Mouse (Mus musculus) erythroblast, adult 5-6 weeks (primary cell): ENCODE measurements around the gene Zfp260. TPM values are rescaled to one million over a fixed set of nuclear protein-coding genes. Genes with fewer than 3 reads are reported as not detected.

Source experiments
- ATAC-seq: replicated peaks from 2 replicates; pipeline ENCODE4 v1.8.0; 2016; ENCODE audit warnings: moderate number of reproducible peaks, mild to moderate bottlenecking, moderate TSS enrichment, inconsistent platforms; ENCODE audit not compliant: poor library complexity, low FRiP score, severe bottlenecking
- total RNA-seq, 2 experiments: library from RNA; stranded (forward) in 1 of 2; stranded (reverse) in 1 of 2; fragments of 150-400 nt in 1 of 2; fragments of 200-764, 138-1000 nt in 1 of 2; gene quantifications; 2 replicates each; pipeline versions ENCODE4 v1.2.3 to v1.2.4; 2015 to 2017; ENCODE audit warnings: low replicate concordance in 2 of 2

Zfp260 gene
- total RNA-seq, 2 experiments from 2014 or later, result 4.5 to 12.7 TPM

GRCm38 (mm10) chr7:30121308-30122187 lies 27.0 kb downstream of the Zfp260 start, which contains the start of gene Zfp382:
TSS of gene Zfp382 (plus strand) at chr7:30121942.
- ATAC-seq, result peak; percentile 92

DNA sequence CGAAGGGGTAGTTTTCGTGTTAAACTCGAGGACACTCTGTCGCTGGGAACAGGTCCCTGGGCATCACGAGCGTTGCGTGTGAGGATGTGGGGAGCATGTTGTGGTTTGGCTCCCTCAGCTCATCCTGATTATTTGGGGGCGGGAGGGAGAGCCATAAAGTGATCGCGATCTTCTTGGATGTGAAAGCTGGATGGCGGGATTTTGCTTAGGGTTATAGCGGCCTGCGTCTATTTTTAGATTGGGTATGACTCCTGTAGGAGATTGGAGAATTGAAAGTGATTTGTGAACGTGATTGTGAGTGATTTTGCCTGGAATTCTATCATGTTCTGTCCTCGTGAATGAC lies 27.6 kb downstream of the Zfp260 start:
- no peak for ATAC-seq

DNA sequence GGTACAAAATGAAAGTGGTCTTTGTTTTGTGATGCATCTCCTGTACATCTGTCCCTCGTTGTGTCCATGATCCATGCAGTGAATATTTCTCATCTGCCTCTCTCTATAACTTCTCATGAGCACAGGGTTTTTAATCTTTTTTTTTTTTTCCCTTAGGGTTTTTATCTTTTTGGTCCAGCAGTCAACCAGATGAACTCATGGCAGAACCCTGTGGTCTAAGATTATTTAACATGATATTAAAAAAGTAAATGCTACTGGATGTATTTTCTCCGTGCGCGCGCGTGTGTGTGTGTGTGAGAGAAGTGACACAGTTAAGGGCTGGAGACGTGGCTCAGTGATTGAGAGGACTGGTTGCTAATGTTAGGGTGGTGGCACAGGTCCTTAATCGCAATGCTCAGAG lies 35.3 kb downstream of the Zfp260 start:
- no peak for ATAC-seq

- 0 out of 2 replicates have a peak, but pooled peaks have one; percentile 43 for ATAC-seq
Measured at GRCm38 (mm10) chr7:30132396-30132795, 37.8 kb downstream of the Zfp260 start.

- no peak for ATAC-seq
Measured at GRCm38 (mm10) chr7:30136826-30137225, 42.2 kb downstream of the Zfp260 start.

DNA sequence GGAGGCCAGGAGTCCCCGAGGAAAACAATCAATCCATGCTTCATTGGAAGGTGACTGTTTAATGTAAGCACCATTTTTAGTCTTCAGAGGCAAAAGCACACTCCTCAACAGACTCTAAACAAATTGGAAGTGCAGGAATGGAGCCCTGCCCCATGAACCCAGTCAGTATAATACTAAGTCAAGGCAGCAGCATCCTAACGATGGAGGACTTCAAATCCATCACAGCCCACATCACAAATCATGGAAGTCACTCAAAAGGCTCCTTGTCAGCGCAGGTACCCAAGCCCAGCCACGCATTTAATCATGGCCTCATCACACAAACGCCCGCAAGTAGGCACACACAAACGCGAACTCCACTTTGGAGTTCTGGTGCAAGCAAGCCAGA lies 48.6 kb downstream of the Zfp260 start:
- ATAC-seq, result no peak

DNA sequence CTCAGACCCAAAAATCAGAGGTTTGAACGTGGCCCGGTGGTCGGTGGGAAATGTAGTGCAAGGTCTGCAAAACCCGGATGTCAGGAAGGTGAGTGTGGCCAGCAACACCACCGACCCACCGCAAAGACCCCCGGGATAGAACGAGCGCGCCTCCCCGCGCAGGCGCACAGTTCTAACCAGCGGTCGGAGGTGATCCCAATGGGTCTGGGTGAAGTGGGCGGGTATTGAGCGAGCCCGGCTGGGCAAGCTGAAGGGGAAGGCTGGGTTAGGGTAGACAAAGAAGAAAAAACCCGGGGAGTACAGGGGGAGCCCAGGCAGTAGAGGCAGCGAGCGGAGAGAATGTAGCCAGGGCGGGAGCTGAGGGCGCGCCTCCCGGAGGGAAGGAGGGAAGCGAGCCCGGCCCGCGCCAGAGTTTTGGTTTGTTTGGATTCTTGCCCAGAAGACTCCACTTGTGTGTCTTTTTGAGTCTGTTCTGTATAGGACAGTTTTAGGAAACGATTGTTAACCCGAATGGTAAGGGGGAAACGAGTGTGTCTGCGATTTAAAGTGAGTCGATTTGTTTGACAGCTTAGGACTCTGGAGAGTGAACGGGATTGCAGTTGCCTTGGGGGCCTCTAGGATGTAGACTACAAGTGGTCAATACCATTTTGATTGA lies 49.1 kb downstream of the Zfp260 start:
- ATAC-seq, result no peak

- ATAC-seq, result no peak
Measured at GRCm38 (mm10) chr7:30147011-30147410, 52.4 kb downstream of the Zfp260 start.

DNA sequence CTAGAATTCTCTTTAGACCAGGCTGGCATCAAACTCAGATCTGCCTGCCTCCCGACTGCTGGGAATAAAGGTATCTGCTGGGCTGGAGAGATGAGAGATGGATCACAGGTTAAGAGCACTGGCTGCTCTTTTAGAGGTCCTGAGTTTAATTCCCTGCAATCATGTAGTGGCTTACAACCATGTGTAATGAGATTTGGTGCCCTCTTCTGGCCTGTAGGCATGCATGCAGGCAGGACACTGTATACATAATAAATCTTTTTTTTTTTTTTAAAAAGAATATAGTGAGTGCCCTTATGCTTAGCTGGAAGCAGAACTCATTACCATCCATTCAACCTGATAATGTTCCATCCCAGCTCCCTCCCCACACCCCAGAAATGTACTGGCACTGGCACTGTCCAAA lies 59.5 kb downstream of the Zfp260 start:
- ATAC-seq, result no peak

- ATAC-seq, result no peak
Measured at GRCm38 (mm10) chr7:30155507-30155906, 60.9 kb downstream of the Zfp260 start.

Other genes with a start within 250 kb of the Zfp260 start
- 0.63 TPM in 1 of 2 replicates, not detected in the other for gene Zfp940, start 241.1 kb upstream of the Zfp260 start, total RNA-seq (2015; ENCODE audit: low replicate concordance)
- gene Zfp940, start 241.1 kb upstream of the Zfp260 start, total RNA-seq (2017; ENCODE audit: low replicate concordance), result not detected in 2 replicates
- gene Zfp420, start 234.8 kb upstream of the Zfp260 start, total RNA-seq (2015; ENCODE audit: low replicate concordance), result 1.5 TPM in 1 of 2 replicates, not detected in the other
- 0.26 and 0.28 TPM in 2 replicates for gene Zfp420, start 234.8 kb upstream of the Zfp260 start, total RNA-seq (2017; ENCODE audit: low replicate concordance)
- gene Zfp27, start 188.2 kb upstream of the Zfp260 start, total RNA-seq (2015; ENCODE audit: low replicate concordance), result 1.0 and 1.2 TPM in 2 replicates
- gene Zfp27, start 188.2 kb upstream of the Zfp260 start, total RNA-seq (2017; ENCODE audit: low replicate concordance), result 1.4 and 1.7 TPM in 2 replicates
- not detected in 2 replicates for gene Zfp383, start 186.6 kb upstream of the Zfp260 start, total RNA-seq (2015; ENCODE audit: low replicate concordance)
- gene Zfp383, start 186.6 kb upstream of the Zfp260 start, total RNA-seq (2017; ENCODE audit: low replicate concordance), result not detected in 2 replicates
- gene Zfp74, start 140.7 kb upstream of the Zfp260 start, total RNA-seq (2015; ENCODE audit: low replicate concordance), result 2.3 and 2.7 TPM in 2 replicates
- gene Zfp74, start 140.7 kb upstream of the Zfp260 start, total RNA-seq (2017; ENCODE audit: low replicate concordance), result 1.4 and 1.7 TPM in 2 replicates
- gene Zfp568, start 110.8 kb upstream of the Zfp260 start, total RNA-seq (2015; ENCODE audit: low replicate concordance), result 2.5 and 3.5 TPM in 2 replicates
- 3.0 and 4.2 TPM in 2 replicates for gene Zfp568, start 110.8 kb upstream of the Zfp260 start, total RNA-seq (2017; ENCODE audit: low replicate concordance)
- gene Zfp14, start 43.4 kb upstream of the Zfp260 start, total RNA-seq (2015; ENCODE audit: low replicate concordance), result not detected in 2 replicates
- 1.7 TPM in 1 of 2 replicates, not detected in the other for gene Zfp14, start 43.4 kb upstream of the Zfp260 start, total RNA-seq (2017; ENCODE audit: low replicate concordance)
- gene Zfp82, start 21.9 kb upstream of the Zfp260 start, total RNA-seq (2015; ENCODE audit: low replicate concordance), result not detected in 2 replicates
- 0.84 TPM in 1 of 2 replicates, not detected in the other for gene Zfp82, start 21.9 kb upstream of the Zfp260 start, total RNA-seq (2017; ENCODE audit: low replicate concordance)
- gene Gm26920, start 4.4 kb upstream of the Zfp260 start, total RNA-seq (2015; ENCODE audit: low replicate concordance), result not detected in 2 replicates
- not detected in 2 replicates for gene Gm26920, start 4.4 kb upstream of the Zfp260 start, total RNA-seq (2017; ENCODE audit: low replicate concordance)
- gene Zfp566, start 4.2 kb upstream of the Zfp260 start, total RNA-seq (2015; ENCODE audit: low replicate concordance), result 0.38 and 2.1 TPM in 2 replicates
- 0.34 TPM in 1 of 2 replicates, not detected in the other for gene Zfp566, start 4.2 kb upstream of the Zfp260 start, total RNA-seq (2017; ENCODE audit: low replicate concordance)
- 0.63 and 1.2 TPM in 2 replicates for gene Zfp382, start 27.2 kb downstream of the Zfp260 start, total RNA-seq (2015; ENCODE audit: low replicate concordance)
- gene Zfp382, start 27.2 kb downstream of the Zfp260 start, total RNA-seq (2017; ENCODE audit: low replicate concordance), result 1.3 and 3.3 TPM in 2 replicates
- 21.5 and 34.4 TPM in 2 replicates for gene Zfp146, start 75.0 kb downstream of the Zfp260 start, total RNA-seq (2015; ENCODE audit: low replicate concordance)
- gene Zfp146, start 75.0 kb downstream of the Zfp260 start, total RNA-seq (2017; ENCODE audit: low replicate concordance), result 30.3 and 56.9 TPM in 2 replicates
- not detected in 2 replicates for gene Cox7a1, start 89.4 kb downstream of the Zfp260 start, total RNA-seq (2015; ENCODE audit: low replicate concordance)
- not detected in 2 replicates for gene Cox7a1, start 89.4 kb downstream of the Zfp260 start, total RNA-seq (2017; ENCODE audit: low replicate concordance)
- 121 and 178 TPM in 2 replicates for gene Capns1, start 104.0 kb downstream of the Zfp260 start, total RNA-seq (2015; ENCODE audit: low replicate concordance)
- gene Capns1, start 104.0 kb downstream of the Zfp260 start, total RNA-seq (2017; ENCODE audit: low replicate concordance), result 60.6 and 91.3 TPM in 2 replicates
- 9.8 and 22.1 TPM in 2 replicates for gene Polr2i, start 137.2 kb downstream of the Zfp260 start, total RNA-seq (2015; ENCODE audit: low replicate concordance)
- gene Polr2i, start 137.2 kb downstream of the Zfp260 start, total RNA-seq (2017; ENCODE audit: low replicate concordance), result 11.0 and 12.6 TPM in 2 replicates
- gene Tbcb, start 137.5 kb downstream of the Zfp260 start, total RNA-seq (2015; ENCODE audit: low replicate concordance), result 36.4 and 38.6 TPM in 2 replicates
- 6.3 and 11.7 TPM in 2 replicates for gene Tbcb, start 137.5 kb downstream of the Zfp260 start, total RNA-seq (2017; ENCODE audit: low replicate concordance)
- not detected in 2 replicates for gene Ovol3, start 140.9 kb downstream of the Zfp260 start, total RNA-seq (2015; ENCODE audit: low replicate concordance)
- gene Ovol3, start 140.9 kb downstream of the Zfp260 start, total RNA-seq (2017; ENCODE audit: low replicate concordance), result not detected in 2 replicates
- gene Thap8, start 185.3 kb downstream of the Zfp260 start, total RNA-seq (2015; ENCODE audit: low replicate concordance), result not detected in 2 replicates
- gene Thap8, start 185.3 kb downstream of the Zfp260 start, total RNA-seq (2017; ENCODE audit: low replicate concordance), result not detected in 2 replicates
- gene Wdr62, start 185.6 kb downstream of the Zfp260 start, total RNA-seq (2015; ENCODE audit: low replicate concordance), result 6.9 and 22.5 TPM in 2 replicates
- 4.9 and 11.7 TPM in 2 replicates for gene Wdr62, start 185.6 kb downstream of the Zfp260 start, total RNA-seq (2017; ENCODE audit: low replicate concordance)
- not detected in 2 replicates for gene Clip3, start 197.0 kb downstream of the Zfp260 start, total RNA-seq (2015; ENCODE audit: low replicate concordance)
- not detected in 2 replicates for gene Clip3, start 197.0 kb downstream of the Zfp260 start, total RNA-seq (2017; ENCODE audit: low replicate concordance)
- 0.96 and 3.3 TPM in 2 replicates for gene Alkbh6, start 213.9 kb downstream of the Zfp260 start, total RNA-seq (2015; ENCODE audit: low replicate concordance)
- gene Alkbh6, start 213.9 kb downstream of the Zfp260 start, total RNA-seq (2017; ENCODE audit: low replicate concordance), result 2.0 and 5.4 TPM in 2 replicates
- gene Syne4, start 220.0 kb downstream of the Zfp260 start, total RNA-seq (2015; ENCODE audit: low replicate concordance), result not detected in 2 replicates
- not detected in 2 replicates for gene Syne4, start 220.0 kb downstream of the Zfp260 start, total RNA-seq (2017; ENCODE audit: low replicate concordance)
- not detected in 2 replicates for gene E130208F15Rik, start 227.0 kb downstream of the Zfp260 start, total RNA-seq (2015; ENCODE audit: low replicate concordance)
- gene E130208F15Rik, start 227.0 kb downstream of the Zfp260 start, total RNA-seq (2017; ENCODE audit: low replicate concordance), result 1.5 TPM in 1 of 2 replicates, not detected in the other
- 0.84 TPM in 1 of 2 replicates, not detected in the other for gene Sdhaf1, start 229.1 kb downstream of the Zfp260 start, total RNA-seq (2015; ENCODE audit: low replicate concordance)
- gene Sdhaf1, start 229.1 kb downstream of the Zfp260 start, total RNA-seq (2017; ENCODE audit: low replicate concordance), result 0.77 and 2.8 TPM in 2 replicates